Mouse (Mus musculus) embryonic facial prominence, embryonic 12.5 days (tissue): ENCODE results near the gene Olfr370. TPM values are rescaled to one million over a fixed set of nuclear protein-coding genes. Genes with fewer than 3 reads are reported as not detected.
"Not testable (repeated sequence)": the region's sequence is repeated elsewhere in the genome, so short reads cannot be mapped to it uniquely, and the experiment has no call there.

Experiments
- ATAC-seq: fragments of 200-750 bp; cut with Nextera tagmentation; 2 replicates; pipeline ENCODE4 v1.8.0; 2017; ENCODE audit not compliant: insufficient number of reproducible peaks, insufficient read depth, low FRiP score, low TSS enrichment
- H3K27ac ChIP-seq: fragments of 300-500 bp; sonication (generic); 2 replicates; pipeline ENCODE4 v1.5.1; 2016; ENCODE audit warnings: mild to moderate bottlenecking
- H3K27me3 ChIP-seq: fragments of 300-500 bp; sonication (generic); 2 replicates; pipeline ENCODE4 v1.6.1; 2016; ENCODE audit warnings: mild to moderate bottlenecking, moderate library complexity
- H3K36me3 ChIP-seq: fragments of 300-500 bp; sonication (generic); 2 replicates; pipeline ENCODE4 v1.6.1; 2016; ENCODE audit warnings: mild to moderate bottlenecking
- H3K4me1 ChIP-seq: fragments of 300-500 bp; sonication (generic); 2 replicates; pipeline ENCODE4 v1.6.1; 2016
- H3K4me2 ChIP-seq: fragments of 300-500 bp; sonication (generic); replicated peaks from 2 replicates; pipeline ENCODE4 v1.6.1; 2016; ENCODE audit warnings: mild to moderate bottlenecking, moderate library complexity
- H3K4me3 ChIP-seq: fragments of 300-500 bp; sonication (generic); 2 replicates; pipeline ENCODE4 v1.5.1; 2016; ENCODE audit warnings: mild to moderate bottlenecking
- H3K9ac ChIP-seq: fragments of 300-500 bp; sonication (generic); 2 replicates; pipeline ENCODE4 v1.6.1; 2016; ENCODE audit warnings: mild to moderate bottlenecking, moderate library complexity
- H3K9me3 ChIP-seq: fragments of 300-500 bp; sonication (generic); 2 replicates; pipeline ENCODE4 v1.6.1; 2016; ENCODE audit warnings: mild to moderate bottlenecking, moderate library complexity
- WGBS: fragments of 180-500 bp; shearing (Covaris S2); methylation state at CpG from one replicate; pipeline ENCODE4 v1.1.7; 2016; 5-methylcytosine and 5-hydroxymethylcytosine counted together
- polyA plus RNA-seq: library from polyadenylated mRNA; unstranded; fragments of >200 nt; fragmentation: Nextera tagmentation; extraction: Ambion mirVana; gene quantifications from 2 replicates; pipeline ENCODE4 v1.2.1, GENCODE M21; 2016

The Olfr370 gene
- polyA plus RNA-seq = not detected in 2 replicates

DNA sequence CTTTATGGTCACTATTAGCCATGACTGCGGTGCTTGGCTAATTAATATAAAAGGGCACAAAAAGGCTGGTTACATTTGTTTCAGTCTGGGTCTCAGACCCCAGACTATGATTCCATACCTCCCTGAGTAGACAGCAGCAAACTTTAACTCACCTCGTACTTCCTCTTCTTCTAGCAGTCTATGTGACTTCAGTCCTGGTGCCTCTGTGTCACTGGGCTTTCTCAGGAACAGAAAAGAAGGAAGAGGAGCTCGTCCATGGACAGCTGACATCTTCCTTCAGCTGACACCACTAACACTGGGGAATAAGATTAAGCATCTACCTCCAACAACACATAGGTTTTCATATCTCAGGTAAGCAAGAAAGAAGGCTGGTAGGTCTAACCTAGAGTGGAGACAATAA is at the start of gene Olfr370:
TSS of gene Olfr370 (plus strand) at position 45 of the 400 bp plus-strand sequence.
- H3K36me3 ChIP-seq = no peaks in the 10 kb centered on the region
- no peaks in the 10 kb centered on the region for H3K9me3 ChIP-seq
- 81% methylated on average over 3 of the region's 3 CpGs for WGBS
- no peaks in the 10 kb centered on the region for H3K4me1 ChIP-seq
- H3K4me3 ChIP-seq = no peak within 1 kb of the TSS
- no peak within 1 kb of the TSS for H3K4me2 ChIP-seq
- H3K9ac ChIP-seq = no peak within 1 kb of the TSS
- ATAC-seq = no peak
- no peaks in the 10 kb centered on the region for H3K27me3 ChIP-seq
- H3K27ac ChIP-seq = no peak within 1 kb of the TSS

DNA sequence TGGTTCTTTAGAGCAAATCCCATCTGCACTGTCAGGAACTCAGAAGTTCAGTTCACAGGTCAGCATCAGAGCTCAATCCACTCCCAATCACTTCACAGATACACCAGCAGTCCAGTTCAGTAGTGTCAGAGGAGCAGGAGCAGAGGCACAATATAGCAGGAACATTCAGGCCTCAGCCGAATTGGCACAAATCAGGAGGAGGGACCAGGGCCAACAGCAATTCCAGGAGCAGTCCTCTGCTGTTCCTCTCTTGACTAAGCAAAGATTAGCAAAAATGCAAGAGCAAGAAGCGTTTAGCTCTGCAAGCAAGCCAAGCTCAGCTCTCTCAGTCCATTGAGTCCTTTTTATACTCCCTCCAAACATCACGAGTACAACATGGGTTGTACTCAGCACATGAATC is 23.9 kb upstream of the Olfr370 start:
- Histone ChIP-seq H3K9me3 (no peaks in the 10 kb centered on the region), H3K27ac (no peak overlapping the region), H3K9ac (no peak overlapping the region), H3K4me1 (no peaks in the 10 kb centered on the region), H3K36me3 (no peaks in the 10 kb centered on the region), H3K4me2 (no peak overlapping the region), H3K4me3 (no peak overlapping the region), H3K27me3 (no peaks in the 10 kb centered on the region)
- WGBS = 81% methylated on average over 3 of the region's 3 CpGs
- ATAC-seq = no peak

DNA sequence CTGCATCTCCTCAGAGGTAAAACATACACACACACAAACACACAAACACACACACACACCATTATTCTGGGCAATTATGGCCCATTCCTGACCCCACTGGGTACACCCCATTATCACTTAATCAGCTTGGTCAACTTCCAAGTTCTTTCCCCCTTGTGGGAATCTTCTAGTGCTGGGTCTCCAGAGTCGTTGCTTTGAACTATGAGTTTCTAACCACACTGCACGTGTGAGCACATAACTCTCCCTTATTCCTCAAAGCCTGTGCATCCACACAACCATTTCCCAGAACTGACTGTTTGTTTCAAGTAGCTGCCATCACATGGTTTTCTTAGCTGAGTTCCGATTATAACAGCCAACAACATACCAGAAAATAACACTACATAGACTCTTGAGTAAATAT is 15.1 kb upstream of the Olfr370 start:
- no peak overlapping the region for H3K4me3 ChIP-seq
- H3K9ac ChIP-seq = no peak overlapping the region
- no peaks in the 10 kb centered on the region for H3K4me1 ChIP-seq
- WGBS = 70% methylated on average over 3 of the region's 3 CpGs
- no peaks in the 10 kb centered on the region for H3K9me3 ChIP-seq
- H3K36me3 ChIP-seq = no peaks in the 10 kb centered on the region
- H3K27me3 ChIP-seq = no peaks in the 10 kb centered on the region
- no peak overlapping the region for H3K27ac ChIP-seq
- no peak overlapping the region for H3K4me2 ChIP-seq
- ATAC-seq = no peak

DNA sequence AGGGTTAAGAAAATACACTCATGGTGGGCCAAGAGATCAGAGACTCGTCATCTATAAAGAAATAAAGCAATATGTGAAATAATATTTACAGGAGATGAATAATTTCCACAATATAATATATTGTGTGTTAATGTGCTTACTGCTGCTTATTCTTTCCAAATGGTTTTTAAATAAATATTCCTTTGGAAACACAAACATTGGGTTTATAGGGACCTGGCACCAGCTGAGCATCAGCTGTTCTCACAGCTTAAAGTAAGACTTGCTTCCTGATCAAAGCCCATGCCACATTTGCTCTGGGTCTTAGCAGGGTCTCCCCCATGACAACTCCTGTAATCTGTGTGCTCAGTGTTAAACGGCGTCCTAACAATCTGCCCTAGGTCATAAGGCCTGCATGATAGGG is 14.7 kb upstream of the Olfr370 start:
- not testable (repeated sequence) for H3K9ac ChIP-seq, H3K4me1 ChIP-seq, H3K4me3 ChIP-seq, H3K36me3 ChIP-seq, H3K9me3 ChIP-seq, H3K27me3 ChIP-seq, H3K27ac ChIP-seq, ATAC-seq, H3K4me2 ChIP-seq
- WGBS = 74% methylated on average over 3 of the region's 3 CpGs

DNA sequence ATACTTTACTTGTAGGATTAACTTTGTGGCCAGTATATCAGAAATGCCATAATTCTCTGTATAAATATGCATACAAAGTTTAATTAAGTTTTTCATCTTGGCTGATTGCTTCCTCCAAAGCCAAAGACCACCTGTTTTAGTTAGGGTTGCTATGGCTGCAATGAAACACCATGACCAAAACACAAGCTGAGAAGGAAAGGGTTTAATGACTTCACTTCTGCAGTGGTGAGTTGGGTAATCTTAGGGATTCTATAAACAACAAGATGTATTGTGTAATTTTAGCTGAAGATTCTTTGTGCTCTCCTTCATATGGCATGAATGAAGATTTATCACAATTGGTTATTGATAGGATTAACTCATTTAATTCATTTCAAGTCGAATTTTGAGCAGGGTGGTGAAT is 14.3 kb upstream of the Olfr370 start:
- WGBS = 29% methylated on average over 1 of the region's 1 CpGs
- no peak for ATAC-seq
- H3K9me3 ChIP-seq = no peaks in the 10 kb centered on the region
- H3K4me3 ChIP-seq = no peak overlapping the region
- no peak overlapping the region for H3K4me2 ChIP-seq
- H3K27ac ChIP-seq = no peak overlapping the region
- no peak overlapping the region for H3K9ac ChIP-seq
- no peaks in the 10 kb centered on the region for H3K36me3 ChIP-seq
- H3K4me1 ChIP-seq = no peaks in the 10 kb centered on the region
- no peaks in the 10 kb centered on the region for H3K27me3 ChIP-seq

DNA sequence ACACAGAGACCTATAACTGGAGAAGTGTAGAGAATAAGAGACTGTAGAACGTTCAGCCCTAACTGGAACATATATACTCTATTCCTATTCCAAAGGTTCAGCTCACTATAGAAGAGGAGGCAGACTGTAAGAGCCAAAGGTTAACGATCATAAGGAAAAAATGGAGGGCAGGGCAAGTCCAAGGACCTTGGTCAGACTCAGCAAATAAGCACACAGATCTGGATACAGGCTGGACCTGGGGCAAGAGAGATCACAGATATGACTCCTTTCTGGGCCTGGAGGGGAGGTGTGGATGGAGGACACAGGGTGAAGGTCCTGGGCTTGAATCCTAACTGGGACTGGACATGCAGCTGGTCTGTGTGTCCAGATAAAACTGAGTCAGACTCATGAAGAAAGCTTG is 778 bp upstream of the Olfr370 start:
- 77% methylated on average over 2 of the region's 2 CpGs for WGBS
- Histone ChIP-seq H3K27ac (no peak overlapping the region), H3K36me3 (no peaks in the 10 kb centered on the region), H3K4me1 (no peaks in the 10 kb centered on the region), H3K27me3 (no peaks in the 10 kb centered on the region), H3K4me2 (no peak overlapping the region), H3K9ac (no peak overlapping the region), H3K9me3 (no peaks in the 10 kb centered on the region), H3K4me3 (no peak overlapping the region)
- ATAC-seq = no peak

DNA sequence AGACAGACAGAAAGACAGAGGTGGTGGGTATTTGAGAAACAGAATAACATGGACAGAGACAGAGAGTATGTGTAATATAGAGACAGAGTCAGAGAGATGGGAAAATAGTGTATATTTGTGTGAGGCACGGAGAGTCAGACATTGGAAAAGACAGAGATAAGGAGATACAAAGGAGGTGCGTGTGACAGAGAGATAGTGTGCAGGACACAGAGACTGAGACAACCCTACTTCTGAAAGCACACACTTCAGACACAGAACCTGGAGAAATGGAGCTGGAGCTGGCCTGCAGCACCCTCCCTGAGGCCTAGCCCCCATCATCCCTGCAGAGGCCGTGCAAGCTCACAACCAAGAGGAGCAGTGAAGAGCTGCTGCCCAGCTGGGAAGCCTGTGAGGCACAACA is 27.1 kb downstream of the Olfr370 start:
- peaks cover 6% of the 10 kb centered on the region for H3K4me1 ChIP-seq
- H3K4me3 ChIP-seq = no peak overlapping the region
- no peak overlapping the region for H3K4me2 ChIP-seq
- no peak overlapping the region for H3K9ac ChIP-seq
- no peaks in the 10 kb centered on the region for H3K9me3 ChIP-seq
- 72% methylated on average over 3 of the region's 3 CpGs for WGBS
- no peaks in the 10 kb centered on the region for H3K27me3 ChIP-seq
- no peak overlapping the region for H3K27ac ChIP-seq
- H3K36me3 ChIP-seq = no peaks in the 10 kb centered on the region
- ATAC-seq = no peak

DNA sequence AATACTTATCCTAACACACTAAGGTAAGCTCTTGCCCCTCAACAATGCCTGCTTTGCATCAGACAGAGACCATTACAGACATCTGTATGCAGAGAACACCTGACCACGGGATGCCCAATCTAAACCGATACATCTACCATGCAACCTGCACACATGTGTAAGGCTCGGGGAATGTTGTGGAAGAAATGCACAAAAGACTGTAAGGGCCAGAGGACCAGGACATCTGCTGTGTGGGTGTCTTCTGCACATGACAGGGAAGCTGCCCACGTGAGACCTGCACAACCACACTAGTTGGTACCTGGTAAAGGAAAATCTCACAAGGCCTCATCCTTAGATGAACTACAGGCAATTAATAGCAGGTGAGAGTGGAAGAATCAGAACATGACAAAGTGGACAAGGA is 27.7 kb downstream of the Olfr370 start:
- Histone ChIP-seq H3K4me2 (no peak overlapping the region), H3K36me3 (no peaks in the 10 kb centered on the region), H3K27ac (no peak overlapping the region), H3K9me3 (no peaks in the 10 kb centered on the region), H3K27me3 (no peaks in the 10 kb centered on the region), H3K4me3 (no peak overlapping the region), H3K9ac (no peak overlapping the region), H3K4me1 (peaks cover 11% of the 10 kb centered on the region)
- ATAC-seq = no peak
- 73% methylated on average over 4 of the region's 4 CpGs for WGBS

DNA sequence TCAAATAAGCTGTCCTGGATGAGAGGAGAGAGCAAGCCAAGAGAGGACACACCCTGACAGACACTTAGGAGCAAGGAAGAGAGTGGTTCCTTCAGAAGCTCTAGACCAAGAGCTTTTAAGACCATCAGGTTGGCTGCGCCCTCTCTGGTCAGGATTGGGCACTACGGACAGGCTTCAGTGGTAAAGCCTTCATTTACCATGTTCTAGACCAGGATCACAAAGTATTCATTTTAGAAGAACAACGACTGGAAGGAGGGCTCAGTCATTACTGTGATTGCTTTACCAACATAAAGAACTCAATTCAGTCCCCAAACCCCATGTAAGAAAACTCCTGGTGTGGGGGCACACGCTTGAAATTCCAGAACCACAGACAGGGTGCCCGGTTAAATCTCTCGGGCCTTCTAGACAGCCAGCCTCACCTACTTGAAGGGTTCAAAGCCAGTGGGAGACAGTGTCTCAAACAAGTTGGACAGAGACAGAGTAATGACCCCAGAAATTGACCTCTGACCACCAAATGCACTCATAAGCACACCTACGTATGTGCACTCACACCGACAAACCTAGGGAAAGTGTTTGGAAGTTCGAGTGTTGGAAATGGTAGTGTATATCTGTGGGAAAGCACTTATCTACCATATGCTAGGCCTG is 30.3 kb downstream of the Olfr370 start:
- Histone ChIP-seq H3K27ac (no peak overlapping the region), H3K4me3 (no peak overlapping the region), H3K4me1 (peaks cover 16% of the 10 kb centered on the region), H3K27me3 (no peaks in the 10 kb centered on the region), H3K9me3 (no peaks in the 10 kb centered on the region), H3K36me3 (peaks cover 24% of the 10 kb centered on the region), H3K4me2 (peak overlapping the region; percentile 87; the same call in 1 of the 2 replicates), H3K9ac (no peak overlapping the region)
- 73% methylated on average over 9 of the region's 9 CpGs for WGBS
- no peak for ATAC-seq

DNA sequence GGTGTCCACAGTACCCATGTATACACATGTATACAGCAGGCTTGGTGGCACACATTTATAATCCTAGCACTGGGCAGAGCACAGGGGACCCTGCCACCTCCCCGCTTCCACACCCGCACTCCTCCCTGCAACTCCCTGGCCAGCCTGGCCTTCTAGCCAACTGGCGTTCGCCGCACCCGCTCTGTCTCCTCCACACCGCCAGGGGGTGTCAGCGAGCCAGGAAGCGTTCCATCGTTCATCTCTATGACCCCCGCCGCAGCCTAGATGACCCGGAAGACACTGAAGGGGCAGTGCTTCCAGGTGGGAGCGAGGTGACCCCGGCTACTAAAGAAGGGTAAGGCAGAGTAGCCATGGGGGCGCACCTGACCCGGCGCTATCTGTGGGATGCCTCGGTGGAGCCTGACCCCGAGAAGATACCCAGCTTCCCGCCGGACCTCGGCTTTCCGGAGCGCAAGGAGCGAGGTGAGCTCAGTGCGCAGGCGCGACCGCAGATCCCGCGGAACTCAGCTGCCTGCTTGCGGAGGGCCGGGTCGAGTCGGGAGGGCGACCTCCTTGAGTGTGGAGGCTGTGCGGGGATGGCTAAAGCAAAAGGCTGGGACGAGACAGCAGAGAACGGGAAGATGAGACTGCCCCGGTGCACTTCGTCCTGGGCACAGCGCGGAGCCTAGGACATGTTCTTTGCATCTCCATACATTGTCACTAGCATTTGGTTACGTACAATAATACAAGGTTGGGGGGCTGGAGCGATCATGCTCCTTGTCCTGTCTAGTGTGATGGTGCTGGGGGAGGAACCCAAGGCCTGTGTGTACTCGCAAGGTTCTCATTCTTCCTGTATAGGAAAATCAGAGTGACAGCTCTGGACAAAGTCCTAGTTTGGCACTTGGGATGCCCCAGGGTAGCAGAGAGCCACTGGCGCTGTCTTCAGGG is 31.2 kb downstream of the Olfr370 start, which contains the start of gene Ndufb7:
TSS of gene Ndufb7 (plus strand) at position 203 of the 927 bp plus-strand sequence.
- WGBS = under 1% methylated on average over 48 of the region's 48 CpGs
- Histone ChIP-seq H3K4me1 (peaks cover 16% of the 10 kb centered on the region), H3K4me2 (peak within 1 kb of the TSS; percentile 87), H3K27ac (peak within 1 kb of the TSS; percentile 37; the same call in 1 of the 2 replicates), H3K9ac (peak within 1 kb of the TSS; percentile 80), H3K27me3 (no peaks in the 10 kb centered on the region), H3K9me3 (no peaks in the 10 kb centered on the region), H3K36me3 (peaks cover 33% of the 10 kb centered on the region), H3K4me3 (peak within 1 kb of the TSS; percentile 69)
- ATAC-seq = peak; percentile 79

DNA sequence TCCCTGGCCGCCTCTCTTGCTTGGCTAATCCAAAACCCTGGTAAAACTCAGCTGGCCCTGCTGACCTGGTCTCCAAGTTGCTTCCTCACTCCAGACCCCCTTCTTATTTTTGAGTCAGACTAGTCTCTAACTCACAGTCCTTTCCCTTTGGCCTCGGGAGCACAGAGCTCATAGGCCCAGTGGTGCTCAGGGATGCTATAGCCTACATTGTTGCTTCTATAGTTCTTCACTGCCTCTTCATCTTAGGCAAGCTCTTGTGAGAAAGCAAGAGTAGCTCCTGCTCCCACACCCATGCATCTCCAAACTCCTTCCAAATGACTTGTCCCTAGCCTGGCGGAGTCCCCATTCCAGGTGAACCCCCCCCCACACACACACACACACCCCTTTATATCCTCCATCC is 32.1 kb downstream of the Olfr370 start:
- ATAC-seq = no peak
- H3K27me3 ChIP-seq = no peaks in the 10 kb centered on the region
- H3K4me3 ChIP-seq = peak overlapping the region; percentile 69
- H3K36me3 ChIP-seq = peaks cover 42% of the 10 kb centered on the region
- H3K9me3 ChIP-seq = no peaks in the 10 kb centered on the region
- peaks cover 16% of the 10 kb centered on the region for H3K4me1 ChIP-seq
- H3K4me2 ChIP-seq = peak overlapping the region; percentile 87
- H3K9ac ChIP-seq = peak overlapping the region; percentile 80
- no peak overlapping the region for H3K27ac ChIP-seq
- 50% methylated on average over 3 of the region's 3 CpGs for whole genome bisulfite sequencing

DNA sequence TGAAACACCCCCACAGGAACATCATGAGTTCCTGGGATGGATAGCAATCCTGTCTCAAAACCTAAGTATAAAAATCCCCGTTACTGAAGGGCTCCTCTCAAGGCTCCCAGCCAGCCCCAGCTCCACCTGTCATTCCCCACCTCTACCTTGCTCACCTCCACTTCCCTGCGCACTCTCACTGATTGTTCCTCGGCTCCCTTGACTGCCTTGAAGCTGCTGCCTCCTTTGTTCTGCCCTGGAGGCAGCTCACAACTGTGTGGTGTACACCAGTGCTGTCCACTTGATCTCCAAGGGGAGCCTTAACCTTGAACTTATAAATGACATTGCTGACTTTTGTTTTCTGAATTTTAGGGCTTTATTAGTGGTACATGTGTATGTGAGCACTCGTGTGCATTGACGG is 32.5 kb downstream of the Olfr370 start:
- no peak for ATAC-seq
- Histone ChIP-seq H3K9me3 (no peaks in the 10 kb centered on the region), H3K9ac (no peak overlapping the region), H3K27ac (no peak overlapping the region), H3K36me3 (peaks cover 47% of the 10 kb centered on the region), H3K27me3 (no peaks in the 10 kb centered on the region), H3K4me2 (peak overlapping the region; percentile 87), H3K4me3 (no peak overlapping the region), H3K4me1 (peaks cover 16% of the 10 kb centered on the region)
- WGBS = 71% methylated on average over 5 of the region's 5 CpGs
